In the genomic region with DNA sequence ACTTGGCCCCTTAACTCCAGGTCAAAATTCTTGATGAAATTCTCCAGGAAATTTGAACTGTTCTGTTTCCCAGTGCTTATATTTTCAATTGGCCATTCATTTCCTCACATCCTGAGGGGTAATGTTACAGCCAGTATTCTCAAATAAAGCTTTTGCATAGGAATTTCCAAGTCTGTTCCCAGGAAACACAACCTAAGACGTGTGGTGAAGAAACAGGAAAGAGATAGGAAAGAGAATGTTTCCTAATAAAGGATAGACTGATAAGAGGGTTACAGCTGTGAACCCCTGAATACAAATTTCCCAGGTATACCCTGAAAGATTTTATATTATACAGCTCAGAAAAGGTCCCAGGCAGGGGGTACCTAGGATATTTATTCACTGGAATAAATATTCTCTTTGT, we compare ENCODE assay signal across 19 mouse cellular contexts.
DNase-seq lines count a peak whose midpoint lies in the region; ATAC-seq and TF ChIP-seq lines count a peak whose summit lies in the region.
"Had no signal": no experiment of that assay in that cellular context is flagged by ENCODE, and none has a peak within 500 bp of the region (broad histone marks: within the 10 kb centered on the region; RNA-seq: fewer than 3 reads in every experiment).

No protein-coding gene starts in this region.

- intact Hi-C loops in heart, adult 2 months (cut with DNase I), result no loop called here

- H3K79me2 ChIP-seq in CH12.LX (replicated peaks; ENCODE audit: control insufficient read depth, extremely low read depth, insufficient read depth, poor library complexity, severe bottlenecking), result peaks cover 11% of the 10 kb centered on the region
- H3K79me2 ChIP-seq in heart, adult 2 months (replicated peaks; ENCODE audit: control insufficient read depth, insufficient read depth, low read length), result no peaks in the 10 kb centered on the region

- WGBS in embryonic facial prominence, embryonic 11.5 days, result 34% methylated on average over 1 of the region's 1 CpGs
- 47% methylated on average over 1 of the region's 1 CpGs for WGBS in embryonic facial prominence, embryonic 10.5 days
- 19% methylated on average over 1 of the region's 1 CpGs for WGBS in heart, adult 2 months

- H3K9me3 ChIP-seq in embryonic facial prominence, embryonic 11.5 days (replicated peaks; ENCODE audit: control insufficient read depth, low read length), result no peaks in the 10 kb centered on the region
- H3K9me3 ChIP-seq in embryonic facial prominence, embryonic 10.5 days, result no peaks in the 10 kb centered on the region
- H3K9me3 ChIP-seq in CH12.LX (replicated peaks; ENCODE audit: low read length), result no peaks in the 10 kb centered on the region
- H3K9me3 ChIP-seq: G1E had no signal

- H3K9ac ChIP-seq in embryonic facial prominence, embryonic 11.5 days (replicated peaks; ENCODE audit: low read length), result no peak overlapping the region
- H3K9ac ChIP-seq in CH12.LX (ENCODE audit: insufficient read depth, low read depth), result peak overlapping the region; percentile 64; the same call in 1 of the 2 replicates
- H3K9ac ChIP-seq in heart, adult 2 months (ENCODE audit: low read depth, low read length), result no peak overlapping the region

- TF ChIP-seq RAD21 in CH12.LX (IDR thresholded peaks at IDR 0.05; ENCODE audit: low read depth, low read length), result no peak

- no peaks in the 10 kb centered on the region for H3K27me3 ChIP-seq in embryonic facial prominence, embryonic 11.5 days (ENCODE audit: control insufficient read depth, insufficient read depth, low read length)
- no peaks in the 10 kb centered on the region for H3K27me3 ChIP-seq in embryonic facial prominence, embryonic 10.5 days (replicated peaks; ENCODE audit: low read depth, poor library complexity, severe bottlenecking)
- no peaks in the 10 kb centered on the region for H3K27me3 ChIP-seq in CH12.LX (replicated peaks)
- no peaks in the 10 kb centered on the region for H3K27me3 ChIP-seq in heart, adult 2 months (ENCODE audit: control insufficient read depth, insufficient read depth, low read length)

- no peak overlapping the region for H3K27ac ChIP-seq in embryonic facial prominence, embryonic 11.5 days (replicated peaks; ENCODE audit: low read depth, low read length)
- H3K27ac ChIP-seq in embryonic facial prominence, embryonic 10.5 days (replicated peaks), result no peak overlapping the region
- no peak overlapping the region for H3K27ac ChIP-seq in CH12.LX (ENCODE audit: insufficient read depth, low read depth)
- no peak overlapping the region for H3K27ac ChIP-seq in heart, adult 2 months

- H3K4me1 ChIP-seq in embryonic facial prominence, embryonic 11.5 days (ENCODE audit: control insufficient read depth, insufficient read depth, low read length), result peaks cover 3% of the 10 kb centered on the region; the same call in 1 of the 2 replicates
- H3K4me1 ChIP-seq in embryonic facial prominence, embryonic 10.5 days, result peaks cover 32% of the 10 kb centered on the region
- H3K4me1 ChIP-seq in CH12.LX (ENCODE audit: control insufficient read depth in 1 of 2, insufficient read depth in 2 of 2), result peaks cover 0 to 5% of the 10 kb centered on the region in 2 experiments; a peak in 1 of 4 replicates
- no peaks in the 10 kb centered on the region; the same call in none of the 2 replicates for H3K4me1 ChIP-seq in heart, adult 2 months (ENCODE audit: control insufficient read depth, insufficient read depth, low read length)

- in situ Hi-C loops in CH12.LX (cut with MboI; ENCODE audit: low pct_ligation_motif_present, low pct_unique_long_range_greater_than_20kb, low sequenced_read_pairs), result no loop called here

- dilution Hi-C loops in CH12.LX (cut with MboI; ENCODE audit: extremely low pct_ligation_motif_present, extremely low pct_unique_long_range_greater_than_20kb, low sequenced_read_pairs), result no loop called here

- H3K4me2 ChIP-seq in embryonic facial prominence, embryonic 11.5 days (ENCODE audit: low read depth, low read length), result no peak overlapping the region
- H3K4me2 ChIP-seq in CH12.LX (ENCODE audit: insufficient read depth, low read depth, poor library complexity, severe bottlenecking), result peak overlapping the region; percentile 22

- no peak for ATAC-seq in embryonic facial prominence, embryonic 11.5 days (replicated peaks; ENCODE audit: insufficient number of reproducible peaks, low FRiP score, low TSS enrichment, low read depth)
- ATAC-seq: activated CD4-positive, CD25-positive, alpha-beta regulatory T cell, adult 4 months; CD4-positive, CD25-positive, alpha-beta regulatory T cell, adult 4 months; Patski had no signal

- no peaks in the 10 kb centered on the region for H3K36me3 ChIP-seq in embryonic facial prominence, embryonic 11.5 days (replicated peaks; ENCODE audit: control insufficient read depth, insufficient read depth, low read depth, low read length)
- H3K36me3 ChIP-seq in embryonic facial prominence, embryonic 10.5 days (replicated peaks), result no peaks in the 10 kb centered on the region
- peaks cover 0 to 3% of the 10 kb centered on the region in 2 experiments for H3K36me3 ChIP-seq in CH12.LX (replicated peaks in 1 of 2; ENCODE audit: control insufficient read depth in 1 of 2, insufficient read depth in 1 of 2, low read length in 1 of 2)
- H3K36me3 ChIP-seq in heart, adult 2 months (ENCODE audit: control insufficient read depth, insufficient read depth, low read length), result no peaks in the 10 kb centered on the region
- H3K36me3 ChIP-seq: G1E had no signal

- no peak overlapping the region for H3K4me3 ChIP-seq in embryonic facial prominence, embryonic 11.5 days (ENCODE audit: low read depth, low read length)
- no peak overlapping the region for H3K4me3 ChIP-seq in embryonic facial prominence, embryonic 10.5 days
- peak overlapping the region in 2 of 3 experiments; percentile 45 to 66 for H3K4me3 ChIP-seq in CH12.LX (replicated peaks in 1 of 3; ENCODE audit: low read depth in 2 of 3, low read length in 2 of 3, poor library complexity in 1 of 3)
- H3K4me3 ChIP-seq in heart, adult 2 months, result no peak overlapping the region

- TF ChIP-seq CTCF in CH12.LX (conservative IDR thresholded peaks at IDR 0.05 in 1 of 2, IDR thresholded peaks at IDR 0.05 in 1 of 2; ENCODE audit: low read depth in 2 of 2, low read length in 2 of 2), result no peak
- no peak for TF ChIP-seq CTCF in heart, adult 2 months (IDR thresholded peaks at IDR 0.05)

- TF ChIP-seq EP300 in CH12.LX (IDR thresholded peaks at IDR 0.05; ENCODE audit: low read length), result no peak
- TF ChIP-seq EP300 in heart, adult 2 months (IDR thresholded peaks at IDR 0.05; ENCODE audit: insufficient read depth, low read depth, low read length), result no peak

- peak; percentile 26 for DNase-seq in embryonic facial prominence, embryonic 11.5 days (ENCODE audit: low spot score)
- DNase-seq in embryonic facial prominence, embryonic 10.5 days (ENCODE audit: low spot score), result no peak
- DNase-seq in CH12.LX (ENCODE audit: extremely low read depth), result no peak
- DNase-seq in heart, adult 2 months, result no peak
- DNase-seq: adrenal gland, adult 2 months; adrenal gland, adult 8-10 months; adrenal gland, postnatal 10 days; adrenal gland, postnatal 14 days; adrenal gland, postnatal 25 days; adrenal gland, postnatal 36 days; B cell, adult 2 months; cerebellum, adult 11 months; cerebellum, adult 11-12 months; cerebellum, adult 18-20 months; cerebellum, adult 2 months had no signal

- no peak for TF ChIP-seq POLR2A in CH12.LX (IDR thresholded peaks at IDR 0.05; ENCODE audit: low read depth, low read length)
- TF ChIP-seq POLR2A in heart, adult 2 months (IDR thresholded peaks at IDR 0.05; ENCODE audit: insufficient read depth, low read depth, low read length), result no peak

TF ChIP-seq in CH12.LX, 34 proteins besides CTCF, POLR2A, EP300 and RAD21:
- no peak for TF ChIP-seq HCFC1 (IDR thresholded peaks at IDR 0.05; ENCODE audit: low read depth, low read length)
- peak; percentile 57; the same call in 1 of the 2 replicates for TF ChIP-seq CHD1 (IDR thresholded peaks at IDR 0.05; ENCODE audit: low read depth, low read length)
- TF ChIP-seq SIN3A (IDR thresholded peaks at IDR 0.05; ENCODE audit: low read length), result 0 out of 2 replicates have a peak, but pooled peaks have one; percentile 39
- no peak for TF ChIP-seq JUN (IDR thresholded peaks at IDR 0.05; ENCODE audit: insufficient read depth, low read depth, low read length)
- 0 out of 2 replicates have a peak, but pooled peaks have one; percentile 54 for TF ChIP-seq ZMIZ1 (IDR thresholded peaks at IDR 0.05; ENCODE audit: low read depth, low read length)
- TF ChIP-seq NELFE (IDR thresholded peaks at IDR 0.05; ENCODE audit: low read depth, low read length), result no peak
- TF ChIP-seq JUND (conservative IDR thresholded peaks at IDR 0.05; ENCODE audit: low read depth, low read length), result no peak
- TF ChIP-seq ELF1 (IDR thresholded peaks at IDR 0.05; ENCODE audit: low read depth, low read length), result no peak

Comparison
In these comparisons a context has a peak if more than half of its experiments do, and no peak if none do; other contexts are left out.
1. H3K4me3 ChIP-seq: peak in CH12.LX (2 of 3); none in embryonic facial prominence, embryonic 11.5 days (single experiment), embryonic facial prominence, embryonic 10.5 days (single experiment) and heart, adult 2 months (single experiment).